Mouse (Mus musculus): ENCODE results near the gene Fto.
A peak's percentile ranks its signal among the peaks of the same experiment; 100 is the strongest.

The Fto gene

GRCm38 (mm10) chr8:91390369-91391020 is 77.2 kb downstream of the Fto start:
- DNase-seq (ENCODE audit: low spot score) = no peak

GRCm38 (mm10) chr8:91392261-91392660 is 78.9 kb downstream of the Fto start:
- no peak for DNase-seq (ENCODE audit: low spot score)

GRCm38 (mm10) chr8:91395340-91396055 is 82.2 kb downstream of the Fto start:
- DNase-seq (ENCODE audit: low spot score) = peak; percentile 28

GRCm38 (mm10) chr8:91398053-91398452 is 84.7 kb downstream of the Fto start:
- no peak for DNase-seq (ENCODE audit: low spot score)

GRCm38 (mm10) chr8:91402980-91403975 is 90.0 kb downstream of the Fto start:
- no peak for DNase-seq (ENCODE audit: low spot score)

- DNase-seq (ENCODE audit: low spot score) = no peak
Observed at GRCm38 (mm10) chr8:91404311-91404710, 91.0 kb downstream of the Fto start.

GRCm38 (mm10) chr8:91405099-91405498 is 91.8 kb downstream of the Fto start:
- no peak for DNase-seq (ENCODE audit: low spot score)

GRCm38 (mm10) chr8:91406624-91407290 is 93.4 kb downstream of the Fto start:
- DNase-seq (ENCODE audit: low spot score) = peak; percentile 75

- no peak for DNase-seq (ENCODE audit: low spot score)
Observed at GRCm38 (mm10) chr8:91407880-91408279, 94.6 kb downstream of the Fto start.

GRCm38 (mm10) chr8:91410007-91410406 is 96.7 kb downstream of the Fto start:
- no peak for DNase-seq (ENCODE audit: low spot score)

- DNase-seq (ENCODE audit: low spot score) = no peak
Observed at GRCm38 (mm10) chr8:91424491-91425074, 111.3 kb downstream of the Fto start.

GRCm38 (mm10) chr8:91425251-91425866 is 112.0 kb downstream of the Fto start:
- no peak for DNase-seq (ENCODE audit: low spot score)

- no peak for DNase-seq (ENCODE audit: low spot score)
Observed at GRCm38 (mm10) chr8:91426496-91426895, 113.2 kb downstream of the Fto start.

- no peak for DNase-seq (ENCODE audit: low spot score)
Observed at GRCm38 (mm10) chr8:91430333-91430940, 117.1 kb downstream of the Fto start.

GRCm38 (mm10) chr8:91436036-91436435 is 122.7 kb downstream of the Fto start:
- DNase-seq (ENCODE audit: low spot score) = no peak

- no peak for DNase-seq (ENCODE audit: low spot score)
Observed at GRCm38 (mm10) chr8:91443911-91444310, 130.6 kb downstream of the Fto start.

- DNase-seq (ENCODE audit: low spot score) = no peak
Observed at GRCm38 (mm10) chr8:91444636-91445410, 131.5 kb downstream of the Fto start.

GRCm38 (mm10) chr8:91445516-91445915 is 132.2 kb downstream of the Fto start:
- DNase-seq (ENCODE audit: low spot score) = no peak

GRCm38 (mm10) chr8:91446008-91446407 is 132.7 kb downstream of the Fto start:
- DNase-seq (ENCODE audit: low spot score) = no peak

Data from MN1 (cell line).